Comparison of ENCODE assay signal across 13 mouse cellular contexts in the genomic region with DNA sequence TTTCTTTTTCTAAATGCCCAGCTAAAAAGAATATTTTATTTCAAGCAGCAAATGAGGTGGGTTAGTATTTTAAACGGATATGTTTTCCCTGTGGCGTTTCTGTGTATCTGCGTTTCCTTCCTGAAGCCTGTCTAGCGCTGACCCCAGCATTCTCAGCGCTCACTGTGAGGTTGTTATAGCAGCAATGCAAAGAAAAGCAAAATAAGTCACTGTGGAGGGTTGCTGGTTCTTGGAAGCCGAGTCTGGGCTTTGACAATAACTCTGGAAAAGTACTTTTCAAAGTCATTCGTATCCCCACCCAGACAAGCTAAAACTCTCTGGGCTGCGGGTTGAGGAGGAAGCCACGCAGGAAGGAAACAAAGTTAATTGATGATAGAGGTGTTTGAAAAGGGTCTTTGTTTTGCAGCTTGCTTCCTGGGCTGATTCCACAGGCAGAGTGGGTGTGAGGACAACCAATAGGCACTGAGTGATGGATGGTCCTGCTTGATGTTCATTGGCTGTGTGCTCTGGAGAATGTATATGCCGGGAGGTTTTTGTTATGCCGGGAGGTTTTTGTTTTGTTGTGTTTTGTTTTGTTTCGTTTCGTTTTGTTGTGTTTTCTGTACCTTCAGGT.
A peak's percentile ranks its signal among the peaks of the same experiment; 100 is the strongest.
DNase-seq lines count a peak whose midpoint lies in the region; ATAC-seq lines count a peak whose summit lies in the region.
"Had no signal": no experiment of that assay in that cellular context is flagged by ENCODE, and none has a peak within 500 bp of the region (broad histone marks: within the 10 kb centered on the region; RNA-seq: fewer than 3 reads in every experiment).

No protein-coding gene starts in this region.

- H3K9me3 ChIP-seq in lung, embryonic 15.5 days = no peaks in the 10 kb centered on the region
- no peaks in the 10 kb centered on the region for H3K9me3 ChIP-seq in kidney, embryonic 15.5 days (replicated peaks)
- H3K9me3 ChIP-seq: limb, embryonic 15.5 days had no signal

- no peak overlapping the region for H3K4me3 ChIP-seq in lung, embryonic 15.5 days
- H3K4me3 ChIP-seq in kidney, embryonic 15.5 days (replicated peaks) = no peak overlapping the region
- H3K4me3 ChIP-seq: heart, adult 2 months; limb, embryonic 15.5 days had no signal

- WGBS in lung, embryonic 15.5 days = 53% methylated on average over 13 of the region's 13 CpGs
- 60% methylated on average over 13 of the region's 13 CpGs for WGBS in kidney, embryonic 15.5 days

- H3K9ac ChIP-seq in lung, embryonic 15.5 days = no peak overlapping the region
- H3K9ac ChIP-seq in kidney, embryonic 15.5 days = no peak overlapping the region
- H3K9ac ChIP-seq: limb, embryonic 15.5 days had no signal

- H3K27me3 ChIP-seq in lung, embryonic 15.5 days = no peaks in the 10 kb centered on the region
- H3K27me3 ChIP-seq in kidney, embryonic 15.5 days = no peaks in the 10 kb centered on the region
- H3K27me3 ChIP-seq: limb, embryonic 15.5 days had no signal

- DNase-seq in lung, postnatal 10 days = no peak
- peak; percentile 4 for DNase-seq in naive thymus-derived CD4-positive, alpha-beta T cell, adult 2 months (ENCODE audit: low read depth)
- DNase-seq in spleen, postnatal 4 days (ENCODE audit: low spot score in 2 of 2) = no peak
- DNase-seq: adrenal gland, postnatal 14 days; heart, adult 2 months; kidney, adult 2 months; layer of hippocampus, postnatal 36 days; right cerebral cortex, postnatal 14 days had no signal

- no peak overlapping the region for H3K27ac ChIP-seq in lung, embryonic 15.5 days
- H3K27ac ChIP-seq in kidney, embryonic 15.5 days = no peak overlapping the region
- H3K27ac ChIP-seq: heart, adult 2 months; limb, embryonic 15.5 days had no signal

- H3K36me3 ChIP-seq in lung, embryonic 15.5 days = no peaks in the 10 kb centered on the region
- no peaks in the 10 kb centered on the region for H3K36me3 ChIP-seq in kidney, embryonic 15.5 days
- H3K36me3 ChIP-seq: limb, embryonic 15.5 days had no signal

- peak overlapping the region; percentile 26; the same call in 1 of the 2 replicates for H3K4me2 ChIP-seq in lung, embryonic 15.5 days
- no peak overlapping the region for H3K4me2 ChIP-seq in kidney, embryonic 15.5 days
- H3K4me2 ChIP-seq: limb, embryonic 15.5 days had no signal

- no peak for ATAC-seq in lung, embryonic 15.5 days (ENCODE audit: borderline replicate concordance, extremely low read depth, low FRiP score, low TSS enrichment)
- peak; percentile 50; the same call in 1 of the 2 replicates for ATAC-seq in common myeloid progenitor, adult 5-6 weeks (replicated peaks; ENCODE audit: low read depth, poor library complexity, severe bottlenecking)
- ATAC-seq in hematopoietic stem cell, adult 5-6 weeks (replicated peaks in 1 of 2; ENCODE audit: insufficient read depth in 1 of 2, low FRiP score in 2 of 2, low TSS enrichment in 1 of 2, low read depth in 1 of 2, poor library complexity in 2 of 2, severe bottlenecking in 2 of 2) = peak; percentile 43 to 48; a peak in 3 of 4 replicates
- ATAC-seq in kidney, embryonic 15.5 days (replicated peaks; ENCODE audit: low FRiP score) = no peak

- H3K4me1 ChIP-seq in lung, embryonic 15.5 days = no peaks in the 10 kb centered on the region
- 0 out of 2 replicates have a peak, but pooled peaks cover 4% of the 10 kb centered on the region for H3K4me1 ChIP-seq in kidney, embryonic 15.5 days
- H3K4me1 ChIP-seq: limb, embryonic 15.5 days had no signal

Comparison
In these comparisons a context has a peak if more than half of its experiments do, and no peak if none do; other contexts are left out.
1. ATAC-seq: peak in common myeloid progenitor, adult 5-6 weeks (single experiment) and hematopoietic stem cell, adult 5-6 weeks (2 of 2); none in lung, embryonic 15.5 days (single experiment) and kidney, embryonic 15.5 days (single experiment).